In genomic region chr9:65018588-65019121, GRCm38 (mm10) we compare ENCODE assay signal across 10 mouse cellular contexts. TPM values are rescaled to one million over a fixed set of nuclear protein-coding genes. Genes with fewer than 3 reads are reported as not detected.
DNase-seq lines count a peak whose midpoint lies in the region; ATAC-seq and TF ChIP-seq lines count a peak whose summit lies in the region.
"Had no signal": no experiment of that assay in that cellular context is flagged by ENCODE, and none has a peak within 500 bp of the region (broad histone marks: within the 10 kb centered on the region; RNA-seq: fewer than 3 reads in every experiment).

No protein-coding gene starts in this region.

- peak overlapping the region; percentile 96 for H3K27ac ChIP-seq in layer of hippocampus, adult 2 months
- H3K27ac ChIP-seq in midbrain, embryonic 16.5 days (ENCODE audit: low read length), result no peak overlapping the region
- H3K27ac ChIP-seq: limb, embryonic 13.5 days had no signal

- no peak for TF ChIP-seq CTCF in layer of hippocampus, adult 2 months (conservative IDR thresholded peaks at IDR 0.05)

- ATAC-seq in activated CD4-positive, CD25-positive, alpha-beta regulatory T cell, adult 4 months, result peak; percentile 24
- no peak for ATAC-seq in midbrain, embryonic 16.5 days

- H3K27me3 ChIP-seq in midbrain, embryonic 16.5 days (ENCODE audit: control insufficient read depth, insufficient read depth, low read depth, low read length), result no peaks in the 10 kb centered on the region
- H3K27me3 ChIP-seq: limb, embryonic 13.5 days had no signal

- peak overlapping the region; percentile 95 for H3K4me3 ChIP-seq in layer of hippocampus, adult 2 months
- no peak overlapping the region for H3K4me3 ChIP-seq in midbrain, embryonic 16.5 days (ENCODE audit: low read depth, low read length)
- H3K4me3 ChIP-seq: limb, embryonic 13.5 days had no signal

- H3K9ac ChIP-seq in midbrain, embryonic 16.5 days (ENCODE audit: low read depth, low read length), result peak overlapping the region; percentile 7; the same call in 1 of the 2 replicates
- H3K9ac ChIP-seq: limb, embryonic 13.5 days had no signal

- 58% methylated on average over 3 of the region's 3 CpGs for WGBS in midbrain, embryonic 16.5 days

- peak overlapping the region; percentile 90 for H3K4me2 ChIP-seq in midbrain, embryonic 16.5 days (ENCODE audit: low read length)

- no peak for DNase-seq in layer of hippocampus, adult 2 months (ENCODE audit: low spot score in 2 of 2)
- DNase-seq in layer of hippocampus, adult 9-10 months (ENCODE audit: low spot score), result no peak
- DNase-seq in induced T-regulatory cell, adult 2 months (ENCODE audit: low read depth), result peak; percentile 58
- DNase-seq in MN1 (ENCODE audit: low spot score), result no peak
- no peak for DNase-seq in heart, adult 8-10 months (ENCODE audit: low spot score)
- DNase-seq in ovary, adult 18-20 months (ENCODE audit: low spot score), result no peak
- DNase-seq: kidney, adult 18-20 months had no signal

- no peaks in the 10 kb centered on the region for H3K9me3 ChIP-seq in midbrain, embryonic 16.5 days (replicated peaks; ENCODE audit: control insufficient read depth, low read length, poor library complexity, severe bottlenecking)
- H3K9me3 ChIP-seq: limb, embryonic 13.5 days had no signal

- H3K36me3 ChIP-seq in midbrain, embryonic 16.5 days (ENCODE audit: control insufficient read depth, insufficient read depth, low read length), result no peaks in the 10 kb centered on the region
- H3K36me3 ChIP-seq: limb, embryonic 13.5 days had no signal

- peaks cover 59% of the 10 kb centered on the region for H3K4me1 ChIP-seq in midbrain, embryonic 16.5 days (ENCODE audit: control insufficient read depth, insufficient read depth, low read length)

RNA-seq across cellular contexts. Expression of gene Hacd3, which starts 2.8 kb away (rescaled TPM):
- total RNA-seq in layer of hippocampus, adult 2 months (2021), result 100 to 1,000 TPM; 149 to 156 TPM
- polyA plus RNA-seq in activated CD4-positive, CD25-positive, alpha-beta regulatory T cell, adult 4 months (2017; shearing (Covaris generic)), result 100 to 1,000 TPM; 104 to 106 TPM
- polyA plus RNA-seq in midbrain, embryonic 16.5 days (2015; fragmentation: Nextera tagmentation; extraction: Ambion mirVana), result 241 and 246 TPM in 2 replicates
- 10 to 100 TPM; 14.6 to 19.0 (median 17.0) TPM for total RNA-seq in heart, adult 8-10 months (2022)

RNA-seq across cellular contexts. Expression of gene Dpp8, which starts 13.6 kb away (rescaled TPM):
- 100 to 1,000 TPM; 162 to 170 TPM for total RNA-seq in layer of hippocampus, adult 2 months (2021)
- polyA plus RNA-seq in activated CD4-positive, CD25-positive, alpha-beta regulatory T cell, adult 4 months (2017; shearing (Covaris generic)), result 10 to 100 TPM; 23.4 to 29.2 TPM
- 39.3 and 42.7 TPM in 2 replicates for polyA plus RNA-seq in midbrain, embryonic 16.5 days (2015; fragmentation: Nextera tagmentation; extraction: Ambion mirVana)
- total RNA-seq in heart, adult 8-10 months (2022), result 10 to 100 TPM; 52.8 to 59.9 (median 58.2) TPM

RNA-seq across cellular contexts. Expression of gene Ints14, which starts 58.0 kb away (rescaled TPM):
- total RNA-seq in layer of hippocampus, adult 2 months (2021), result 10 to 100 TPM; 19.9 to 20.2 TPM
- polyA plus RNA-seq in activated CD4-positive, CD25-positive, alpha-beta regulatory T cell, adult 4 months (2017; shearing (Covaris generic)), result 10 to 100 TPM; 33.5 to 43.9 TPM
- polyA plus RNA-seq in midbrain, embryonic 16.5 days (2015; fragmentation: Nextera tagmentation; extraction: Ambion mirVana), result 35.1 and 37.1 TPM in 2 replicates
- 10 to 100 TPM; 12.8 to 17.2 (median 14.2) TPM for total RNA-seq in heart, adult 8-10 months (2022)

Comparison
In these comparisons a context has a peak if more than half of its experiments do, and no peak if none do; other contexts are left out.
1. RNA of gene Hacd3, which starts 2.8 kb away (total RNA-seq): 149 to 156 TPM in layer of hippocampus, adult 2 months; 14.6 to 19.0 TPM in heart, adult 8-10 months; every median in the first group is over 4 times any median in the second.